Mouse (Mus musculus): ENCODE measurements at regions not wholly inside any gene's neighbourhood (a gene's known extent, or its start where the extent isn't known, plus 50 kb on each side); places are given as distances from the start of the nearest gene placed in this dataset.
"Not testable (repeated sequence)": the region's sequence is repeated elsewhere in the genome, so short reads cannot be mapped to it uniquely, and the experiment has no call there.

GRCm38 (mm10) chr19:19347017-19347416, 236.0 kb upstream of the Rorb start:
- no peak for DNase-seq (ENCODE audit: low spot score in 2 of 2)

DNA sequence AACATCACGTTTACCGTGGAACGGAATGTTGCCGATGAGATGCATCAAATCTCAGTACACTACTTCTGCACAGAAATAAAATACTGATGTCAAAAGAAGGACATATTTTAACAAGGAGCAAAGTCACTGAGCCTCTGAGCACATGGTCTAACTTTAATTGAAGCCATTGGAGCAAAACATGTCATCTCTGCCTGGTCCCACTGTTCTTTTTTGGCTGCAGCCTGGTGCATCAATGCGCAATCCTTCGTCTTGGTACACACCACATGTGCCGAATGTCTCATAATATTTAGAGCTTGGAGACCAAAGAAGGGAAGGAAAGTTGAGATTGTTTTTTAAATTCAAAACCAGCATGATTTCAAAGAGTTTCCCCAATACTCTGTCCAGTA, 233.4 kb upstream of the Rorb start:
- DNase-seq (ENCODE audit: low spot score in 2 of 2) = no peak

- DNase-seq (ENCODE audit: low spot score in 2 of 2) = peak; percentile 12 to 29
Observed at GRCm38 (mm10) chr19:19343702-19344425, 232.9 kb upstream of the Rorb start.

DNA sequence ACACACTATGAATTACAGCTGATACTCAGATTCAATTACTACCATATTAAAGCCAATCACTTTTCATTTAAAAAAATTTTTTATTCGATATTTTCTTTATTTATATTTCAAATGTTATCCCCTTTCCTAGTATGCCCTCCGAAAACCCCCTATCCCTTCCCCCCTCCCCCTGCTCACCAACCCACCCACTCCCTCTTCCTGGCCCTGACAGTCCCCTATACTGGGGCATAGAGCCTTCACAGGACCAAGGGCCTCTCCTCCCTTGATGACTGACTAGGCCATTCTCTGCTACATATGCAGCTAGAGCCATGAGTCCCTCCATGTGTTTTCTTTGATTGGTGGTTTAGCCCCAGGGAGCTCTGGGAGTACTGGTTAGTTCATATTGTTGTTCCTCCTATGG, 196.1 kb upstream of the Rorb start:
- not testable (repeated sequence) for DNase-seq (ENCODE audit: low spot score in 2 of 2)

- no peak for DNase-seq (ENCODE audit: low spot score in 2 of 2)
Observed at GRCm38 (mm10) chr19:19306476-19307131, 195.6 kb upstream of the Rorb start.

- not testable (repeated sequence) for DNase-seq (ENCODE audit: low spot score in 2 of 2)
Observed at GRCm38 (mm10) chr19:19285864-19286263, 174.9 kb upstream of the Rorb start.

DNA sequence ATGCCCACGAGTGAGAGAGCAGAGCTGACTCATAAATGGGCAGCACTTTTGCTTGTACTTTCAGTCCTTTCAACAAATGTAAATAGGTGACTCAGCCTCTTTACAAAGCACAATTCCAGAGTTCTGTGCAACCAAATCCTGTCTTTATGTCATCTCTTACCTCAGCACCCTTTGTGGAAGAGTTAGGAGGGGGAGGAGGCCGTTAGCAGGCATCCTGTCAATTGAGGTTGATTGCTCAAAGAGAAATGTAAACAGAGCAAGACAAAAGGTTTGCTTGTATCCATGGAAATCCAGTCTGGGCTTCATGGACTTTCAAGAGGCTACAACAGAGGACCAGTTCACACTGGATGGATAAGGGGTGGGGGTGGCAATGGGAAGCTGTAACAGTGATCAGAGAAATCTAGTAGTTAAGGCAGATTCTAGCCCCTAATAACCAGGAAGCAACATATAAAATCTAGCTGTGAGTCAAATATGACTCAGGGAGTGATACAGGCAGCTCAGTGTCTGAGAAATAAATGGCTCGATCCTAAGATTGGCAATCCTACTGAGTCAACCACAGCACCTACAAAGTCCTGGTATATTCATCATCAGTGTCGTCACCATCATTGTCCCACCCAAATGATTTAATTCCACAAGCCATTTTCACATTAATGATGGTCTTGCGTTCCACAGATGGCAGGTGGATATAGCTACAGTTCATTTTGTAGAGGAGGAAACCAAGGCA, 136.0 kb upstream of the Rorb start:
- DNase-seq (ENCODE audit: low spot score in 2 of 2) = no peak

DNA sequence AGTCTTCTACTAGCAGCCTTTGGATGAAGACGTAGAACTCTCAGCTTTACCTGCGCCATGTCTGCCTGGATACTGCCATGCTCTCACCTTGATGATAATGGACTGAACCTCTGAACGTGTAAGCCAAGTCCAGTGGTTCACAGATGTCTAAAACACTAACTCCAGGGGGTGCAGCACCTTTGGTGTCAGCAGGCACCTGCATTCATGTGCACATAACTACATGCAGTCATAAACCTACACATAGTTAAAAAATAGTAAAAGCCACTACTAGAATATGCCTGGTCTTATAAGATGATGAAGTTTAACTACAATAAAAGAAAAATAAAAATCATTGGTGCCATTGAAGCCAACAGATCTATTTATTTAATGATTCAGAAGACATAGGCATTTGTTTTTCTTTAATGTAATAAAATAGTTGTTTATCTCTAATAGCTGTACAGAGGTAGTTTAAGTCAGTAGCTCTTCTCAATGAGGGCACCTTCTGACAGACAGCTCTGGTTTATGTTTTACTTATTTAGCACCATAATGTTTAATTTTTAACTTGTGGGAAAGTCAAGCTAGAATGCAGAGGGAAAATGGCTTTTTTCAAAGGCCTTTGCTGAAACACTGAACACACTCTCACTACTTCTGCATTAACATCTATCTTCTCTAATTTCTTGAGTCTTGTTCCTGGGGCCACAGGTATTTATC, 118.5 kb upstream of the Rorb start:
- DNase-seq (ENCODE audit: low spot score in 2 of 2) = no peak

DNA sequence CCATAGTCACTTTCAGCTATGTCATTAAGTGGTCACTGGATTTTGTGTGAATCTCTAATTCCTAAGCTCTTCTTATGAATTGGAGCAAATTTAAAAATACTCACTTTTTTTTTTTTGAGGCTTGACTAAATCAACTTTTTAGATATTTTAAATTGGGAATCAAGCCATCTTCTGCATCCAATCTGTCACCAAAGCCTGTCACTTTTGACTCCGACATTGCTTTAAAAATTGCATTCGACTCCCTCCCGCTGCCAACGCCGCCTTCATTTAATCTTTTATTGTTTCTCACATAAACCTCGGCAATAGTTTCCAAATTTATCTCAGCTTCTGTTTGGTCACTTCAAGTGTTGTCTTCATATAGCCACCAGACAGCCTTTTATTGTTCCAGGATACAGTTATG, 109.8 kb upstream of the Rorb start:
- DNase-seq (ENCODE audit: low spot score in 2 of 2) = no peak

- no peak for DNase-seq (ENCODE audit: low spot score in 2 of 2)
Observed at GRCm38 (mm10) chr19:19219352-19219751, 108.4 kb upstream of the Rorb start.

GRCm38 (mm10) chr19:19218700-19219099, 107.7 kb upstream of the Rorb start:
- no peak for DNase-seq (ENCODE audit: low spot score in 2 of 2)

DNA sequence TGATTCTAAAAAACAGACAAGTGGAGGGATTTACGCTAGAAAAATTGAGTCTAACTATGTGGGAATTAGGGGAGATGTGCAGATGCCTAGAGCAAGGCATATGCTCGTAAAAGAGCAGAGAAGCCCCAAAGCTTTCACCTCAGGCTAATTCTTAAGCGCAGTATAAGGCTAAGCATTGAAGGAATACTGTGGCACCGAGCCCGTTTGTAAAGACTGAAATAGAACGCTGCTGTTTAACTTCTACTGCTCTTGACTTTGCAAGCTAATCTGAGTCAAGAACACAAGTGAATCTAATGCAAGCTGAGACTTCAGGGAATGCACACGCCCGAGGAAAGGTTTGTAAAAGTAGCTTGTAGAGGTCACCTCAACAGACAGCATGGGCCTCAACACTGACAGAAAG, 88.5 kb upstream of the Rorb start:
- DNase-seq (ENCODE audit: low spot score in 2 of 2) = no peak

DNA sequence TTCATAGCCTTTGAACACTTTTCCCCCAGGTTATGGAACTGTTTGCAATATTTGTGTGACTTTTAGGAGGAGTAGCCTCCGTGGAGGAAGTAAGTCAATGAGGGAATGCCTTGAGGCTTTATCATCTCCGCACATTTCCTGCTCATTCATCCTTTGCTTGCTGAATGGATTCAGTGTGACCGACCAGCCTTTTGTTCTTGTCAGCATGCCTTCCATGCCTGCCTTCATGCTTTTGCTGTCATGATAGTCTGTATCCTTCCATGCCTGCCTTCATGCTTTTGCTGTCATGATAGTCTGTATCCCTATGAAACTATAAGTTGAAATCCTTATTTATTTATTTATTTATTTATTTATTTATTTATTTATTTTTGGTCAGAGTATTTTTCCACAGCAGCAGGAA, 87.8 kb upstream of the Rorb start:
- no peak for DNase-seq (ENCODE audit: low spot score in 2 of 2)

DNA sequence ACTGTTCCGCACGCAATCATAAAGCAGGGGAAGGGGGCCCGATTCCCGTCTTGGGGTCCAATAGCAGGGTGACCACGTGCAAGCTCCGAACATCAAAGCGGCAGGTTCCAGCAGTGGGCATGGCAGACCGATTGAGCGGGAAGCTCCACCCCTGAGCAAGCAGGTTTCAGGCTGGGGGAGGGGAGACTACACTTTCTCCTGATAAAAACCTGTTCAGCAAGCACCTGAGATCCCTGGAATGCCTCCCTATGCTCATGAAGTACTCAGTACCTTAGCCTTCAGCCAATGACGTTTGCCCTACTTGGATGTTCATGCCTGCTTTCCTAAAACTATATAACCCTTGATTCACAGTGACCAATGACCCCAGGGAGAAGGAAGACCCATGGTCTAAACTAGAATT, 83.7 kb upstream of the Rorb start:
- DNase-seq (ENCODE audit: low spot score in 2 of 2) = no peak

GRCm38 (mm10) chr19:19194306-19194705, 83.3 kb upstream of the Rorb start:
- no peak for DNase-seq (ENCODE audit: low spot score in 2 of 2)

GRCm38 (mm10) chr19:19172767-19173166, 61.8 kb upstream of the Rorb start:
- no peak for DNase-seq (ENCODE audit: low spot score in 2 of 2)

- DNase-seq (ENCODE audit: low spot score in 2 of 2) = no peak
Observed at GRCm38 (mm10) chr19:19170807-19171206, 59.8 kb upstream of the Rorb start.

Data from frontal cortex, postnatal 14 days (tissue).